Mouse (Mus musculus) 3134 (cell line): ENCODE results near the gene Mkks.
A peak's percentile ranks its signal among the peaks of the same experiment; 100 is the strongest.

Experiments used
- DNase-seq: peaks from one replicate; pipeline ENCODE4 v3.0.0-alpha.2; 2011; ENCODE audit warnings: low spot score; ENCODE audit not compliant: insufficient read length; ENCODE audit errors: extremely low read depth

Gene Mkks

GRCm38 (mm10) chr2:136837994-136838393, 53.2 kb downstream of the Mkks start:
- DNase-seq, result no peak

- no peak for DNase-seq
Measured at GRCm38 (mm10) chr2:136835882-136836281, 55.3 kb downstream of the Mkks start.

- no peak for DNase-seq
Measured at GRCm38 (mm10) chr2:136834715-136835075, 56.5 kb downstream of the Mkks start.

GRCm38 (mm10) chr2:136833976-136834714, 57.0 kb downstream of the Mkks start:
- DNase-seq, result no peak

GRCm38 (mm10) chr2:136832936-136833335, 58.3 kb downstream of the Mkks start:
- peak; percentile 25 for DNase-seq

GRCm38 (mm10) chr2:136827612-136828011, 63.6 kb downstream of the Mkks start:
- no peak for DNase-seq
